In genomic region chr9:105803416-105803815, GRCm38 (mm10) we compare ENCODE assay signal across 15 mouse cellular contexts. TPM values are rescaled to one million over a fixed set of nuclear protein-coding genes. Genes with fewer than 3 reads are reported as not detected.
DNase-seq lines count a peak whose midpoint lies in the region.
"Had no signal": no experiment of that assay in that cellular context is flagged by ENCODE, and none has a peak within 500 bp of the region (broad histone marks: within the 10 kb centered on the region; RNA-seq: fewer than 3 reads in every experiment).

No protein-coding gene starts in this region.

- intact Hi-C loops in heart, postnatal 14 days (cut with DNase I): no loop called here

- peak; percentile 86 for DNase-seq in heart, adult 11 months
- no peak for DNase-seq in heart, postnatal 14 days
- DNase-seq in thymus, postnatal 4 days: peak; percentile 10
- no peak for DNase-seq in thymus, postnatal 25 days
- DNase-seq in spleen, postnatal 36 days (ENCODE audit: low spot score in 2 of 2): peak; percentile 38 to 53
- DNase-seq in embryo, embryonic 9.5 days (ENCODE audit: extremely low spot score): no peak
- DNase-seq in lung, postnatal 25 days (ENCODE audit: low spot score): no peak
- DNase-seq: adrenal gland, adult 2 months; adrenal gland, postnatal 25 days; cerebellum, adult 8-10 months; cerebellum, postnatal 14 days; embryo, embryonic 11 days; gastrocnemius, postnatal 10 days; heart, adult 2 months had no signal

RNA-seq across cellular contexts. Expression of gene Col6a6, which starts 24.5 kb away (rescaled TPM):
- 10 to 100 TPM; 10.4 to 10.5 TPM for total RNA-seq in heart, postnatal 14 days (2021)
- total RNA-seq: common myeloid progenitor, adult 5-6 weeks had no signal

Comparison
In these comparisons a context has a peak if more than half of its experiments do, and no peak if none do; other contexts are left out.
1. DNase-seq: peak in heart, adult 11 months (single experiment), thymus, postnatal 4 days (single experiment) and spleen, postnatal 36 days (2 of 2); none in heart, postnatal 14 days (0 of 2), thymus, postnatal 25 days (single experiment), embryo, embryonic 9.5 days (single experiment) and lung, postnatal 25 days (single experiment).